ENCODE assay signal across 26 mouse cellular contexts in genomic region chr5:138083318-138083900, GRCm38 (mm10). TPM values are rescaled to one million over a fixed set of nuclear protein-coding genes. Genes with fewer than 3 reads are reported as not detected.
"Had no signal": no experiment of that assay in that cellular context is flagged by ENCODE, and none has a peak within 500 bp of the region (broad histone marks: within the 10 kb centered on the region; RNA-seq: fewer than 3 reads in every experiment).

No protein-coding gene starts in this region.

- H3K4me3 ChIP-seq: midbrain, embryonic 10.5 days; midbrain, embryonic 13.5 days; midbrain, embryonic 15.5 days; neural tube, embryonic 13.5 days; neural tube, embryonic 15.5 days had no signal

- H3K27ac ChIP-seq: midbrain, embryonic 10.5 days; midbrain, embryonic 13.5 days; midbrain, embryonic 15.5 days; neural tube, embryonic 13.5 days; neural tube, embryonic 15.5 days had no signal

- ATAC-seq: midbrain, embryonic 13.5 days; midbrain, embryonic 15.5 days had no signal

- DNase-seq: lung, adult 18-20 months; lung, embryonic 14.5 days; lung, postnatal 10 days; lung, postnatal 4 days; retina, postnatal 1 day; right cerebral cortex, adult 18-20 months; right cerebral cortex, postnatal 25 days; right cerebral cortex, postnatal 4 days; spleen, adult 18-20 months; thymus, adult 18-20 months; thymus, postnatal 14 days; thymus, postnatal 36 days had no signal

- H3K9me3 ChIP-seq: midbrain, embryonic 10.5 days; midbrain, embryonic 13.5 days; midbrain, embryonic 15.5 days; neural tube, embryonic 13.5 days; neural tube, embryonic 15.5 days had no signal

- H3K4me2 ChIP-seq: lung, embryonic 14.5 days; midbrain, embryonic 13.5 days; midbrain, embryonic 15.5 days; neural tube, embryonic 13.5 days; neural tube, embryonic 15.5 days had no signal

- H3K27me3 ChIP-seq: midbrain, embryonic 13.5 days; midbrain, embryonic 15.5 days; neural tube, embryonic 13.5 days; neural tube, embryonic 15.5 days had no signal

- H3K9ac ChIP-seq: lung, embryonic 14.5 days; midbrain, embryonic 13.5 days; midbrain, embryonic 15.5 days; neural tube, embryonic 13.5 days; neural tube, embryonic 15.5 days had no signal

RNA-seq across cellular contexts. Expression of gene Smok3c, which starts 30.4 kb away (rescaled TPM):
- total RNA-seq: megakaryocyte, adult 5-6 weeks; megakaryocyte-erythroid progenitor cell, adult 5-6 weeks had no signal
- polyA plus RNA-seq: lung, embryonic 14.5 days; lung, embryonic 16.5 days; midbrain, embryonic 10.5 days; midbrain, embryonic 13.5 days; midbrain, embryonic 15.5 days; myocyte; neural tube, embryonic 11.5 days; neural tube, embryonic 13.5 days; neural tube, embryonic 15.5 days; small intestine, adult 2 months; stomach, embryonic 14.5 days; stomach, embryonic 16.5 days; thymus, postnatal 0 days had no signal
